Mouse (Mus musculus) MEL (cell line): Measurements from ENCODE around the gene Fam69b.

Source experiments
- CHD1 ChIP-seq: IDR thresholded peaks from 2 replicates; pipeline ENCODE4 v1.6.1; 2012; ENCODE audit warnings: low read depth, mild to moderate bottlenecking, inconsistent platforms, low read length, improper control_type of control experiment
- CTCF ChIP-seq, 3 experiments: IDR thresholded peaks in 2 of 3; conservative IDR thresholded peaks in 1 of 3; 2 replicates each; pipeline ENCODE4 v1.5.1; 2011 to 2012; ENCODE audit warnings: low read length in 3 of 3, low read depth in 2 of 3, mild to moderate bottlenecking in 2 of 3, improper control_type of control experiment in 1 of 3, inconsistent platforms in 1 of 3, mixed read lengths in 1 of 3, moderate library complexity in 1 of 3; ENCODE audit not compliant: control insufficient read depth in 1 of 3, insufficient read depth in 1 of 3, poor library complexity in 1 of 3, severe bottlenecking in 1 of 3
- ELF1 ChIP-seq: IDR thresholded peaks from 2 replicates; pipeline ENCODE4 v1.6.1; 2014; ENCODE audit warnings: low read depth, mild to moderate bottlenecking, inconsistent platforms, low read length, improper control_type of control experiment, moderate library complexity
- EP300 ChIP-seq, 2 experiments: IDR thresholded peaks; 2 replicates each; pipeline ENCODE4 v1.6.1; 2011; ENCODE audit warnings: improper control_type of control experiment in 2 of 2, low read length in 2 of 2, low read depth in 1 of 2, mild to moderate bottlenecking in 1 of 2
- POLR2A ChIP-seq, 2 experiments: IDR thresholded peaks; 2 replicates each; pipeline ENCODE4 v1.6.1; 2011 to 2012; ENCODE audit warnings: low read length in 2 of 2, mild to moderate bottlenecking in 2 of 2, control low read depth in 1 of 2, improper control_type of control experiment in 1 of 2, low read depth in 1 of 2, moderate library complexity in 1 of 2; ENCODE audit not compliant: control insufficient read depth in 1 of 2, insufficient read depth in 1 of 2, poor library complexity in 1 of 2
- POLR2AphosphoS5 ChIP-seq: IDR thresholded peaks from 2 replicates; pipeline ENCODE4 v1.6.1; 2012; ENCODE audit warnings: low read depth, borderline replicate concordance, mild to moderate bottlenecking, inconsistent platforms, low read length, moderate library complexity, mixed read lengths
- RAD21 ChIP-seq: IDR thresholded peaks from 2 replicates; pipeline ENCODE4 v1.6.1; 2011; ENCODE audit warnings: mild to moderate bottlenecking, low read depth, low read length, improper control_type of control experiment

DNA sequence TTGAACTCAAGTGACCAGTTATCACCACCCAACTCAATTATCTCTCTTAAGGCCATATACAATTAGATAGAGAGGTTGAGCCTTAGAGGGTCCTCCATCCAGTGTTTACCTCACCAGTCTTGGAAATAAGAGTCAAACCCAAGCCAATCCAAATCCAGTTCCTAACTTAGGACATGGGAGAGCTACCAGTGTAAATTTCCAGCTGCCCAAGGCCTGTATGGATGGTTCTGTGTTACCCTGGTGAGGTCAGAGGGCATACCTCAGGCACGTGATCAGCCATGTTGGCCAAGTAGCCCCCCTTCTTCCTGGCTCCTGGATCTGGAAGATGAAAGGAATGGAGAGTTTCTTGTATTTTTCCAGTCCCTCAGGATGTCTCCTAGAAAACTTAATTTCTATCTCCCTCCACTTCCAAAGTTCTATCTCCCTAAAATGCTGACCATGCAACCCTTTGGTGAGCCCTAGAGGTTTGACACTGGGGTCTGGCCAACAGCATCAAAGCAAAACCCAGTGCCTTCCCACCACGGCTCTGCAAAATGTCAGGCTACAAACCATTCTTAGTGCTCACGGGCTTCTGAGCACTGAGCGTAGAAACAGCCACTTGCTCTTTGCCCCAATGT is 9.2 kb downstream of the Fam69b start:
- TF ChIP-seq RAD21: no peak
- no peak for TF ChIP-seq ELF1
- no peak for TF ChIP-seq CHD1
- TF ChIP-seq POLR2A (IDR thresholded peaks at IDR 0.05; ENCODE audit: control insufficient read depth in 1 of 2, insufficient read depth in 1 of 2, low read depth in 1 of 2, low read length in 2 of 2, poor library complexity in 1 of 2): peak in 1 of 2 experiments; percentile 4; a peak in 1 of 4 replicates
- no peak for TF ChIP-seq POLR2AphosphoS5
- no peak for TF ChIP-seq CTCF (IDR thresholded peaks at IDR 0.05 in 2 of 3, conservative IDR thresholded peaks at IDR 0.05 in 1 of 3; ENCODE audit: control insufficient read depth in 1 of 3, insufficient read depth in 1 of 3, low read depth in 2 of 3, low read length in 3 of 3, poor library complexity in 1 of 3, severe bottlenecking in 1 of 3)
- no peak for TF ChIP-seq EP300 (IDR thresholded peaks at IDR 0.05; ENCODE audit: low read depth in 1 of 2, low read length in 2 of 2)
